Mouse (Mus musculus) left cerebral cortex, adult 9 months (tissue): ENCODE results near the gene Slc16a8.

ENCODE experiments used
- DNase-seq, 2 experiments: peaks; one replicate each; pipeline ENCODE4 v3.0.0; 2022; ENCODE audit warnings: low spot score in 2 of 2

Gene Slc16a8

DNA sequence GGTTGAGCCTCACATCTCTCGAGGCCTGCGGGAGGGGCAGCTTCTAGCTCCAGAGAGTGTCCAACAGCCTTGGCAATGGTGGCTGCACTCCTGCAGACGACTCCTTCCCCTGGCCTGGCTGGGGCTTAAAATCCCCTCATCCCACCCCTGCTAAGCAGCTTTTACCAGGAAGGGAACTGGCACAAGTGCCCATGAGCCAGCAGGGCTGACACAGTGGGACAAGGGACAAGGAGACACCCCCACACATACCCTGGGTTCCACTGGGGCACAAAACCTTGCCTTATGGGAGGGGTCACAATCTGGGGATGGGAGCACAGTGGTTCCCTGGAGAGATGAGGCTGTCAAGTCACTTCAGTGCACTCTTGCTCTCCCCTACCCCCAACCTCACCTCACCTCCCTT lies at the start of gene Slc16a8:
TSS of gene Slc16a8 (minus strand) at position 101 of the 400 bp plus-strand sequence.
- no peak for DNase-seq

DNA sequence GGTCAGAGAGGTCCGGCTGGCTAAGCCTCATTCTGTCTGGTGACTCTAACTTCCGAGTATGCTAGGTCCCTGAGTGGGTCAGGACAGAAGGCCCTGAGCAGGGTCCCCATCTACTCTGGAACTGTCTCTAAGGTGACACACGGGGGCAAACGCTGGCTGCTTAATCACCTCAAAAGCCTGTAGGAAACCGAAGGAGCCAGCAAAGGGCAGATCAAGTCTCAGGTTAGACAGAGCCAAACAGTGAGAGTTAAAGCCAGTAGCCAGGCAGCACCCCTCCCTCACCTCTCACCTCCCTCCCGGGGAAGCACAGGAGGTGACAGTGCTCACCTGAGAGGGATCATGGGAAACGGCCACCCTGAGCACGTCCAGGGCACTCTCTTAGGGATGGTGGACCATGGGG lies 49.2 kb upstream of the Slc16a8 start:
- DNase-seq, result no peak

DNA sequence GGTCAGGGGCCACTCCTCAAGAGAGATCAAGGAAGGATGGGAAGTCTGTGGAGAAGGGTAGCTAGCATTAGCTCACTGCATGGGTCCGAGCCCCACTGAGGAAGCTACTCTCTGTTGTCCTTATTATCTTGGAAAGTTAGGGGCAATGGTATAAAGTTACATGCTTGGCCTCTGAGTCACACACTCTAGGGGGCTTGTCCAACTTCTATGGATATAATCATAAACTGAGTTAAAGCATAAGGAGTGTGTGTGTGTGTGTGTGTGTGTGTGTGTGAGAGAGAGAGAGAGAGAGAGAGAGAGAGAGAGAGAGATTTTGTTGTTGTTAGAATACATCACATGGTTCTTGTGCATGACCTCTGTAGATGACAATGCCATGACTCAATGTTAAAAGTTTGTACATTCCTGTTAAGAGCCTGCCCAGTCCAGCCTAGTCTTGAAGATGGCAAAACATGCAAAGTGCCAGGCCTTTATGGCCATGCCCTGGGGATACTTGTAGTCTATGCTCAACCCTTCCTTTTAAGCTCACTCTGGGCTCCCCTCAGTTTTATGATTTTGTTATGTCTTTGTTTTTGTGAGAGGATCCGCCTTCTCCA lies 45.1 kb upstream of the Slc16a8 start:
- no peak for DNase-seq

DNA sequence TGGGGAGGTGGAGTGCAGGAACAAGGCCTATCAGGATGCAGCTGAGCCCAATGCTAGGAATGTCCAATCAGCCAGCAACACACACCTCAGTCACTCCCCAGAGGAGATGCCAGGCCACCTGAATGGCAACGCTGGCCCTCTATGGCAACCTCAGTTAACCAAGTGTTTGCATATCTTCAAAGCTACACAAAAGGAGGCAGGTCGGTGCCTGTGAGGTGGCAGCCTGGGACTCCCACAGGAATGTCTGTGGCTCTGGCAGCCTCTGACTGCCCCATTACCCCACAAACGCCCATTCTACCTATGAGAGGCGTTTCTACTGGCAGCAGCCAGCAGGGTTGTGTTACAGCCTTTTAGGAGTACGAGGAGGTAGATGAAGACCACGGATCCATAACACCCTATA lies 44.0 kb upstream of the Slc16a8 start:
- DNase-seq, result no peak

DNA sequence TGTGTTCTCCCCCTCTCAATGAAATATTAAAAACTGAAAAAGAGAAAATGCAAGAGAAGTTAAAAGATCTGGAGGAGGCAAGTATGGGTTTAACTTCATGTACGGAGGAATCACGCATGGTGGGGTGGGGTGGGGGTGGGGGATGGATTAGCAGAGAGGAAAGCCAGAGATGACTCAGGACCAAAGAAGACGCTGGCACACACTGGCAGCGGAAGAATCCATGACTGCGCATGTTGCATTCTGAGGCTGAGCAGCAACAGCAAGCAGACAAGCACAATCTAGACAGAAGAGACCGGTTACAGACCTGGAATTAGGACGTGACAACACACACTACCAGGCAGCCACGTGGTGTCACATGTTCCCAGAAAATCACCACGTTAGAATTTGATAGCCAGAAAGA lies 38.2 kb upstream of the Slc16a8 start:
- no peak for DNase-seq

DNA sequence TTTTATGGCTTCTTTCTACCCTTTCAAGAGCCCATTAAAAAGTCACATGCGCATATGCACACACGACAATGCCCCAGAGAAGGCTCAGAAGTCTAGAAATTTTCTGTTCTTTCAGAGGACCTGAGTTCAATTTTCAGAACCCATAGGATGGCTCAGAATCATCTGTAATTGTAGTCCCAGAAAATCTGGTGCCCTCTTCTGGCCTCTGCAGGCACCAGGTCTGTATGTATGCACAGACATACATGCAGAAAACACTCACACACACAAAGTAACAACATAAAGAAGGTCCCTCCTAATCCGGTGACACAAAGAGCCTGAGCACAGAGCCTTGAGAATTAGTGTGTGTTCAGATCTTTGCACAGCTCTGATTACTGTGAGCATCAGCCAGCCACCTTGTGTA lies 35.8 kb upstream of the Slc16a8 start:
- no peak for DNase-seq

DNA sequence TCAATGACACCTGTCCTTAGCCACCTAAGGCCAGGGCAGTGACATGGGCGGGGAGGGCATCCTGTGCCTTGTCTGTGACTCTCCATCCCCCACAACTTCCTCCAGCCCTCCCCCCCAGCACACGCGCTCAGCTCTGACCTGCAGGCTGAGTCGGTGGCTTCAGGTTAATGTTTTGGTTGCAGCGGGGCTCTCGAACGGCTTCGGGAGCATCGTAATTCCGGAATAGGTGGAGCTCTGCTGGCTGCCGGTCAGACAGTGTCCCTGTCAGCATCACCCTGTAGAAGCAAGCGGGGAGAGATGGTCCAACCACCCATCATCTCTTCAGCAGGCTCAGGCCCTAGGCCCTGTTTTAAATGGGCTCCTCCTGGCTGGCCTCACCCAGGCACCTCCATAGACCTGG lies 34.9 kb upstream of the Slc16a8 start:
- DNase-seq, result no peak

DNA sequence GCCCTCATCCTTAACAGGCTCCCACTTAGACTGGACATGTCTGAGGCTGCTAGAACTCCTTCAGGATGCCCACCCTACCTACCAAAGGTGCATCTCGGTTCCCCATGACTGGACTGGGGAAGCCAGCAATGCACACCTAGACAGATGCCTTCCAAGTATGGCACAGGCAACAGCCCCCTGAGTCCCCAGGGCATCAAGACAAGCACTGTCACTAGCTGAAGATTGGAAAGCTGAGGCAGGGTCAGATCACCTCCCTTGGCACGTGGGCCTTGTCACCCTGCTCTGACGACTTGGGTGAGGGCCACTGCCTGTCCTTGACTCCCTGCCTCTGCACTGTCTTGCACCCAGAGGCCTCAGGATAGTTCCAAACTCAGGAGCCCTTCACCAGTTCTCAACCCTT lies 33.8 kb upstream of the Slc16a8 start:
- no peak for DNase-seq

DNA sequence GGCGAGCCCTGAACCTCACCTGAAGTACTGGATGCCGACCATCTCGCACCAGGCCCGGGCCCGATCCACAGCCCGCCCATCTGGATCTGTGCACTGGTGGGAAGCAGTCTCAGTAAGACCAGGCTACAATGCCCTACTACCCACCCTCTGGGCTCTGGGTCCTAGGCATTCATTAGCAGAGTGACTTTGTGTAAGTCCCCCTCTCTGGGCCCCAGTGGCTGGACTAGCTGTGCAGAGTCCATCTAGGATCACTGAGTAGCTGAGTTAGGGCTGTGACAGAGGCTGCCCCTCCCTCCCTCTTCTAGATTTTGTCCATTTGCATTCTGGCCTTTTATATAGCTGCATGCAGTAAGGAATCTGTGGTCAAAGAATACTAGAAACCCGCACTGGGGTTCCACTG lies 32.5 kb upstream of the Slc16a8 start:
- no peak for DNase-seq

DNA sequence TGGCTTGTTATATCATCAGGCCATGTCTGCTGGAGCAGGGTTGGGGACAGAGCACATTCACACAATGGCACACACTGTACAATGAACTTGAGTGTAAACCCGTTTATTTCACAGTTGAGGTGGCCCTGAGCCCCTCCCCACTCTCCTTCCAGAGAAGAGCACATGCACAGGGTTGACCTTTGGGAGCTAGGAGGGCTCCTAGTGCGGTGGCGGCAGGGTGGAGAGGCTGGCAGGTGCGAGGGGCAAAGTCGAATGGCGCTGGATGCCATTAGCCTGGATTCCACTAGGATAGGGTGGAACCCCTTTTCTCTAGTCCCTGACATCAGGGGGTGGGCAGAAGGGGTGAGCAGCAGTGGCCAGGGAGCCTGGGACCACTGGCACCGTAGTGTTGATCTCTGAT lies 31.6 kb upstream of the Slc16a8 start:
- DNase-seq, result no peak

DNA sequence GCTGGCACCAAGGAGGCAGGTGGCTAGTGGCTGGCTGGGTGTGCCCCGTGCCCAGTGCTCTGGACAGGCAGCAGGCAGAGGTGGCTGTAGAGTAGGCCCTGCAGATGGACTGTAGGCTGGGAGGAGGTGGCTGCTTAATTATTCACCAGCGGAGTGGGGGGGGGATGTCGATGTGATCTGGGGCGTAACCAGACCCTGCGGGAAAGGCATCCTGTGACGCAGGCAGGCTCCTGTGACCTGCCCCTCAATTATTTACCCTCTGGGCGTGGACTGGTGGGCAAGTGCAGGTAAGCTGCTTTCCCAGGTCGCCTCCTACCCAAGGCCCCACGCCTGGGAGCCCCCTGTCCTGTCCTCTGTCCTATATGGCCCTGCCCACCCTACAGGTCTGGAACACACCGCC lies 30.8 kb upstream of the Slc16a8 start, which contains the start of gene Baiap2l2:
TSS of gene Baiap2l2 (minus strand) at position 139 of the 400 bp plus-strand sequence.
- no peak for DNase-seq

DNA sequence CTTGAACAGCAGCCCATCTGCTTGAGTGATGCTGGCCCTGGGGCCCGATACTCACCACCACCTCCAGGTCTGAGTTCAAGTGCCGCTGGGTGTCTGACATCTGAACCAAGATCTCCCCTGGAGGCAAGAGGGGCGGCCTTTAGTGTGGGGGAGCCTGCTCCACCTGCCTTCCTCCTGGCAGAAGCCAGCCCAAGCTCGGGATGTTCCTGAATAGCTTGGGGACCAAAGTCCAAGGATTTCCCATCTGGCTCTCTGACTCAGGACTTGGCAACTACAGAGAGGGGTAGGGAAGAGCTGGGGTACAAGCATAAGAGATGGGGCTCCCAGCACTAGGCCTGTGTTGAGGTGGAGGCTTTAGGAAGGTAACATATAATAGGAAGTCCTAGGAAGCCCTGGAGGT lies 28.8 kb upstream of the Slc16a8 start:
- no peak for DNase-seq

DNA sequence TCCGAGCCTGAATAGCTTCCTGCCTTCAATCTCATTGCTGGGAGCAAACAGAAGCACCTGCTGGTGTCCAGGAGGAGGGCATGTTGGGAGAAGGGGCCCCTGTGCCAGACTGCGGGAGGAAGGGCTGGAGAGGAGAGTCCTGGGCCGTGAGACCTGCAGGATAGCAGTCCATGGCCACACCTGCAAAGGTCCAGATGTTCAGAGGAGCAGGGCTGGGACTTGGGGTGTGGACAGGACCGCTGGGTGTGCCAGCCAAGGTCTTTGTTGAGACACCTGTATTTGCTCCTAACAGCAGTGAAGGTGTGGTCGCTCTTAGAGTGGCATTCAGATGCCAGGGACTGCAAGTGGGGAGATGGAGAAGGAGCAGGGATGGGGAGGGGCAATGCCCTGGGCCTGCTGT lies 27.9 kb upstream of the Slc16a8 start:
- no peak for DNase-seq

DNA sequence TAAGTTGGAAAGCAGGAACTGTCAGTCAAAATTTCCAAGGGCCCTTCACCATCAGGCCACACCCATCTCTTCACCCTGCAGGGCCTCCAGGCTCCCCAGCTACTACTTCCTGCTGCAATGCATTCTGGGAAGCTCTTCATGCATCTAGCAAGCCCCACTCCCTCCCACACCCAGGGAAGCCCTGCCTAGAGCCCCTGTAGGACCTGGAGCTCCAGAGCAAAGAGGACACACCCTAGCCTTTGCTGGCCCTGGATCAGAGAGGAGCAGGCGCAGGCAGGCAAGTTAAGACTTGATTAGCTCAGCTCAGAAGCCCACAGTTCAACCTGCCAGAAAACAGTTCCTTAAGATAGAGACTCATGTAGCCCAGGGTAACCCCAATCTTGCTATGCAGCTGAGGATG lies 26.8 kb upstream of the Slc16a8 start:
- no peak for DNase-seq

DNA sequence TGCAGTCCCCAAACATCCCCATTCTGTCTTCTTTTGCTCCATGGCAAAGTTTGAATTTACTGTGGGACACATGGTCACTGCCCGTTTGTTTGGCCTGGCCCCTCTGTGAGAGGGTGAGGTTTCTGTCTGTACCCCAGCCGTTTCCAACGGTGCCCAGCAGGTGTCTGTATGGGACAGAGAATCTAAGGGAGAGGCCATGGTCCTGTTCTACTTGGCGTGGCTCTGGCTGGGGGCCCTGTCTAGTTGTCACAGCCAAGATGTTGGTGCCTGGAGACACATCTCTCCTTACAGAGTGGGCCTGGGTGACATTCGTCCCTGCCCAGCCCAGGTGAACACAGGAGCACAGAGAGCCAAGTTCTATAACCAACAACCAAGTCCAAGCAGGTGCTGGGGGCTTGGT lies 26.3 kb upstream of the Slc16a8 start:
- DNase-seq, result no peak

DNA sequence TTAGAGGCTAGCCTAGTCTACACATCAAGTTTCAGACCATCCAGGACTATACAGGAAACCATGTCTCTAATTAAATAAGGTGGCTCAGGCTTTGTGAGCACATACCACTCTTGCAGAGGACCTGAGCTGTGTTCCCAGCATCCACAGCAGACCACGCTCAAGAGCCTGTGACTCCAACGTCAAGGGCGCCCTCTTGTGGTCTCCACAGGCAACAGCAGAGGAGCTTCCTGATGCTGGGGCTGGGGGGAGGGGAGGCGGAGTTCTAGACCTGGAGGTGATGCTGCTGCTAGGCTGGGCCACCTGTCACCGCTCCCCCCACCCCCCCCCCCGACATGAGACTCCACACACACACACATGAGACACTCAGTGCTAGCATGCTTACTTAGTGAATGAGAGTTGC lies 25.6 kb upstream of the Slc16a8 start:
- DNase-seq, result no peak

DNA sequence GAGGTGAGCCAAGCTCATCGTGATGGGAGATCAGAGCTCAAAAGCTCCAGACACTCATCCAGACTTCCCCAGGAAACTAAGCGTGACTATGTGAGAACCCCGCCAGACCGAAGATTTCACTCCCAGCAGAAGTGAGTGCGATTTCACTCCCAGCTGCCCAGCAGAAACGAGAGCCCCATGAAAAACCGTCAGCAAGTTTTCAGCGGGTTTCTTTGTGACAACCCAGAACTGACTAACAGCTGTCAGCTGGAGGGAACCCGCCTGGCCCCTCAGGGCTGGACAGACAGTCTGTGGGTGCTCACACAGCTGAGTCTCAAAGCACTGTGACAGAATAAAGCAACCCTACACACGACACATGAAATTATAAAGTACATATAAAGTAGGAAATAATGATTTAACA lies 23.2 kb upstream of the Slc16a8 start:
- DNase-seq, result no peak

DNA sequence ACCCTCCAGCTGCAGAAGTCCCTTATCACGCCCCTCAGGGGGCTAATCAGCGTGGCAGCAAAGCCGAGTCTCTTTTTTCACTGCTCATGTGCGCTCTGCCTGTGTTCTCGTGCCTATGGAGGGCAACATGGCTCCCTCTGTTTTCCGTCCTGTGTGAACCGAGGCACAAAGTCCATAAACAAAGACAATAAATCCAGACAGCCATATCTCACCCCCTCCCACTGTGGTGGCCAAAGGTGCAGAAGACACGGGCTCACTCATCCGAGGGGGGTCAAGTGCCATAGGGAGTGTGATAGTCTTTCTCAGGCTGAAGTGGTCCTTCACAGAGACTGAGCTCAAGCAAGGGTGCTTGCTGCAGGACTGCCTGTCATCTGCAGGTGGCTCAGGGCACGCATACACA lies 18.5 kb upstream of the Slc16a8 start:
- DNase-seq, result no peak

DNA sequence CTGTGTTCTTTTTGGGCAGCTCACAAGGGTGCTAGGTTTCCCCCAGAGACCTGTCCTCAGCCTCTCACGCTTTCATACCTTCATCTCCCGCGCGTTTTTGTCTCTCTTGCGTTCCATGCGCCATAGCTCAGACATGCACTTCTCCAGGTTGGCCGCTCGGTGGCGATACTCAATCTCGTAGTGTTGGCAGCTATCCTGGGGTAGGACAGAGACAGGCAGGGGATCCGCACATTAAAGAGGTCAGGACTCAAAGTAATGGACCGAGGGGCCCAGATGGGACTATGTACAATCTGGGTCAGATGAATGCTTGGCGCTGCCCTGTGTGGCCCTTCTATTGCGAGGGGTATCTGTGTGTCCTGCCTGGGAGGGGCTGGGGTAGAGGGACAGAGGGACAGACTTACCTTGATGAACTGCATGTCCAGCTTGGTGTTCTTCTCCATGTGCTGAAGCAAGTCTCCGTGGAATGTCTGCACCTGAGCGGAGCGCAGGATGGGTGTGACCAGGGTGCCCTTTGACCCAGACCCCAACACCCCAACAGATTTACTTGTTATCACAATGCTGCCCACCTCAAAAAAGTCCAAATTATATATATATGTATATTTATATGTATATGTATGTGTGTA lies 16.7 kb upstream of the Slc16a8 start:
- no peak for DNase-seq

DNA sequence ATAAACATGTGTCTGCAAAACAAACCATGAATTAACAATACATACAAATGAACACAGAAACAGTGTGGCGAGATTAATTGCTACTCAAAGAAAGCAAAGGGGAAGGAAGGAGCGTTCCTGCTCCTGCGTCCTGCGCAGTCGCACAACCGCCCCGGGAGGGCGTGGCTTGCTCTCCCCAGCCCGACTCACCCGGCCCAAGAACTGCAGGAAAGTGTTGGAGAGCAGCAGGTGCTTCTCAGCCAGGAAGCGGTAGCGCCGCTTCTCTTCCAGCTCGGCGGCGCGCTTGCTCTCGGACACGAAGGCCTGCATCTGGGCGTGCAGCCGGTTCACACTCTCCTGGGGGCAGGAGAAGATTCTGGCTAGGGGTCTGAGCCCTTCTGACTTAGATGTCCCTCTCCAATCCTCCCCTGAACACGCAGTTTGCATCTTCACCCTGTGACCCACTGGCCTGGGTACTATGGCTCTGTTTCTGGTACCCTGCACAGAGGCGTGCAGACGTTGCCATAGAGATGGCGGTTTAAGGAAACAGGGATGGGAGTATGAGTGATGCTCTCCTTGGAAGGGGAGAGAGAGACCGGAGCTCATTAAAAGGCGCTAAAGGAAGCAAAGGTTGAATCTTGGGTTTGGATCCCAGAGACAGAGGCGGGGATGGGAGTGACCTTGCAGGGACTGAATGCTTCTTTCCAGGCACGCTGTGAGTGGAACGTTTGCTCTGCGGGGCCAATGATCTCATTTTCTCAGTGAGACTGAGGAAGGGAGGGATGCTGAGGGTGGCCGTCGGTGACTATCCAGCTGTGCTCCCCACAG lies 16.0 kb upstream of the Slc16a8 start:
- DNase-seq, result peak in 1 of 2 experiments; percentile 46

DNA sequence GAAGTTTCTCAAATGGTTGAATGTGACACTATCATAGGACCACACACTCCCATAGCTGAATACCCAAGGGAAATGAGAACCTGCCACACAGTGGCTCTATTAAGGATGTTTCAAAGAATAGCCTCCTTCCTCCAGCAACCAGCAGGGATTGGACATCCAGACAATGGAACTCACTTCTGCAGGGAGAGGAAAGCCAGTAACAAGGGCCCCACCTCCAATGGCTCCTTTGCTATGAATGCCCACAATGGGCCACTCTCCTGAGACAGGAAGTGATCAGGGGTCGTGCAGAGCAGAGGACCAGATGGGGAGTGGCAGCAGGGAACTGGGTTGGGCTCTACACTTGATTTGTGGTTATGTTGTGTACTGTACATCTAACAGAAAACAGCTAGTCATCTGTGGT lies 14.0 kb upstream of the Slc16a8 start:
- DNase-seq, result no peak

DNA sequence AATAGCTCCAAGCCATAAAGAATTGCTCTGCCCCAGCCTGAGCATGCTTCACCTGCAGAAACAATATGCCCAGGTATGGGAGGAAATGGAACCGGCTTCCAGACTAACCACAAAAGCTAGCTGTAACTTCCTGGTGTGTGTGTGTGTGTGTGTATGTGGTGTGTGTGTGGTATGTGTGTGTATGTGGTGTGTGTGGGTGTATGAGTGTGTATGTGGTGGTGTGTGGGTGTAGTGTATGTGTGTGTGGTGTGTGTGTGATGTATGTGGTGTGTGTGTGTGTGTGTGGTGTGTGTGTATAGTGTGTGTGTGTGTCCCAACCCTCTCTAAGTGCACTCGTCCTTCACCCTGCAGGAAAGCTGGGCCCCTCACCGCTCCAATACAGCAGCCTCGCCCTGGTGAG lies 10.8 kb upstream of the Slc16a8 start:
- no peak for DNase-seq

DNA sequence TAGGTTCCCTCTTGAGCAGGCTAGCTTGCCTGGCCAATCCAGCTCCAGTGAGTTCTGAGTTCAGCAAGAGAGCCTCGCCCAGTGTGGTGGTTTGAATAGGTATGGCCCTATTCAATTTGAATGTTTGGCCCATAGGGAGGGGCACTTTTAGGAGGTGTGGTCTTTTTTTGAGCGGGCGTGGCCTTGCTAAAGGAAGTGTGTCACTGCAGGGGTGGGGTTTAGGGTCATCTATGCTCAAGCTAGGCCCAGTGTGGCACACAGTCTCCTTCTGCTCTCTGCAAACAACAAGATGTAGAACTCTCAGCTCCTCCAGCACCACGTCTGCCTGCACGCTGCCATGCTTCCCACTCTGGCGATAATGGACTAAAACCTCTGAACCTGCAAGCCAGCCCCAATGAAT lies 9.2 kb upstream of the Slc16a8 start:
- DNase-seq, result no peak
